Mouse (Mus musculus): Measurements from ENCODE around the gene Fgfr2. TPM values are rescaled to one million over a fixed set of nuclear protein-coding genes. Genes with fewer than 3 reads are reported as not detected.

Fgfr2 gene
- total RNA-seq, 1 experiment = 37.5 TPM

- TF ChIP-seq CHD2 (IDR thresholded peaks at IDR 0.05; ENCODE audit: low read depth, low read length) (no peak), ZC3H11A (IDR thresholded peaks at IDR 0.05; ENCODE audit: borderline replicate concordance, low read depth, low read length) (no peak), ZNF384 (IDR thresholded peaks at IDR 0.05; ENCODE audit: low read depth, low read length) (no peak)
- in situ Hi-C loops (cut with MboI; ENCODE audit: low sequenced_read_pairs in 2 of 2, unreplicated experiment in 2 of 2) = no loop called here
- H3K27ac ChIP-seq (ENCODE audit: insufficient read depth, low read depth, low read length, poor library complexity, severe bottlenecking) = no peak overlapping the region
- no peaks in the 10 kb centered on the region for H3K36me3 ChIP-seq (ENCODE audit: control insufficient read depth, insufficient read depth, low read length, poor library complexity, severe bottlenecking)
- no peak overlapping the region for H3K9ac ChIP-seq (ENCODE audit: insufficient read depth, low read depth, low read length, poor library complexity, severe bottlenecking)
- no peak overlapping the region for H3K4me3 ChIP-seq (ENCODE audit: insufficient read depth in 1 of 2, low read depth in 1 of 2, low read length in 2 of 2, poor library complexity in 1 of 2, severe bottlenecking in 1 of 2)
- no peaks in the 10 kb centered on the region for H3K9me3 ChIP-seq (ENCODE audit: control insufficient read depth, insufficient read depth, low read depth, low read length)
- DNase-seq (ENCODE audit: low read depth, low spot score) = no peak
- no peaks in the 10 kb centered on the region for H3K4me1 ChIP-seq (ENCODE audit: control insufficient read depth in 2 of 2, insufficient read depth in 2 of 2, low read length in 2 of 2, poor library complexity in 1 of 2)
Observed at GRCm38 (mm10) chr7:130153363-130153969, 2969.7 kb downstream of the Fgfr2 start.

- no peak for TF ChIP-seq MAFK (IDR thresholded peaks at IDR 0.05; ENCODE audit: insufficient read depth, low read depth, low read length)
- no peak for TF ChIP-seq ZNF384 (IDR thresholded peaks at IDR 0.05; ENCODE audit: low read depth, low read length)
- no peak for TF ChIP-seq CHD2 (IDR thresholded peaks at IDR 0.05; ENCODE audit: low read depth, low read length)
- H3K27ac ChIP-seq (ENCODE audit: insufficient read depth, low read depth, low read length, poor library complexity, severe bottlenecking) = no peak overlapping the region
Observed at GRCm38 (mm10) chr7:130148906-130149305, 2974.2 kb downstream of the Fgfr2 start.

GRCm38 (mm10) chr7:130147230-130147629 is 2975.9 kb downstream of the Fgfr2 start:
- H3K4me3 ChIP-seq (ENCODE audit: insufficient read depth in 1 of 2, low read depth in 1 of 2, low read length in 2 of 2, poor library complexity in 1 of 2, severe bottlenecking in 1 of 2) = no peak overlapping the region
- no peaks in the 10 kb centered on the region for H3K4me1 ChIP-seq (ENCODE audit: control insufficient read depth in 2 of 2, insufficient read depth in 2 of 2, low read length in 2 of 2, poor library complexity in 1 of 2)
- no peaks in the 10 kb centered on the region for H3K9me3 ChIP-seq (ENCODE audit: control insufficient read depth, insufficient read depth, low read depth, low read length)
- in situ Hi-C loops (cut with MboI; ENCODE audit: low sequenced_read_pairs in 2 of 2, unreplicated experiment in 2 of 2) = no loop called here
- DNase-seq (ENCODE audit: low read depth, low spot score) = no peak
- H3K36me3 ChIP-seq (ENCODE audit: control insufficient read depth, insufficient read depth, low read length, poor library complexity, severe bottlenecking) = no peaks in the 10 kb centered on the region
- no peak for TF ChIP-seq MAFK (IDR thresholded peaks at IDR 0.05; ENCODE audit: insufficient read depth, low read depth, low read length)
- no peak for TF ChIP-seq ZC3H11A (IDR thresholded peaks at IDR 0.05; ENCODE audit: borderline replicate concordance, low read depth, low read length)
- TF ChIP-seq HCFC1 (IDR thresholded peaks at IDR 0.05; ENCODE audit: borderline replicate concordance, insufficient read depth, low read length) = no peak
- TF ChIP-seq CHD2 (IDR thresholded peaks at IDR 0.05; ENCODE audit: low read depth, low read length) = no peak
- TF ChIP-seq ZNF384 (IDR thresholded peaks at IDR 0.05; ENCODE audit: low read depth, low read length) = no peak
- no peak overlapping the region for H3K9ac ChIP-seq (ENCODE audit: insufficient read depth, low read depth, low read length, poor library complexity, severe bottlenecking)
- H3K27ac ChIP-seq (ENCODE audit: insufficient read depth, low read depth, low read length, poor library complexity, severe bottlenecking) = no peak overlapping the region

More at GRCm38 (mm10) chr7:130148906-130149305, 2974.2 kb downstream of the Fgfr2 start:
- no peak overlapping the region for H3K4me3 ChIP-seq (ENCODE audit: insufficient read depth in 1 of 2, low read depth in 1 of 2, low read length in 2 of 2, poor library complexity in 1 of 2, severe bottlenecking in 1 of 2)
- no peak for DNase-seq (ENCODE audit: low read depth, low spot score)
- in situ Hi-C loops (cut with MboI; ENCODE audit: low sequenced_read_pairs in 2 of 2, unreplicated experiment in 2 of 2) = no loop called here
- no peak overlapping the region for H3K9ac ChIP-seq (ENCODE audit: insufficient read depth, low read depth, low read length, poor library complexity, severe bottlenecking)
- no peaks in the 10 kb centered on the region for H3K4me1 ChIP-seq (ENCODE audit: control insufficient read depth in 2 of 2, insufficient read depth in 2 of 2, low read length in 2 of 2, poor library complexity in 1 of 2)
- no peaks in the 10 kb centered on the region for H3K9me3 ChIP-seq (ENCODE audit: control insufficient read depth, insufficient read depth, low read depth, low read length)
- no peaks in the 10 kb centered on the region for H3K36me3 ChIP-seq (ENCODE audit: control insufficient read depth, insufficient read depth, low read length, poor library complexity, severe bottlenecking)

- DNase-seq (ENCODE audit: low read depth, low spot score) = no peak
- Histone ChIP-seq H3K9ac (ENCODE audit: insufficient read depth, low read depth, low read length, poor library complexity, severe bottlenecking) (no peak overlapping the region), H3K9me3 (ENCODE audit: control insufficient read depth, insufficient read depth, low read depth, low read length) (no peaks in the 10 kb centered on the region), H3K4me1 (ENCODE audit: control insufficient read depth in 2 of 2, insufficient read depth in 2 of 2, low read length in 2 of 2, poor library complexity in 1 of 2) (no peaks in the 10 kb centered on the region), H3K27ac (ENCODE audit: insufficient read depth, low read depth, low read length, poor library complexity, severe bottlenecking) (no peak overlapping the region), H3K36me3 (ENCODE audit: control insufficient read depth, insufficient read depth, low read length, poor library complexity, severe bottlenecking) (no peaks in the 10 kb centered on the region), H3K4me3 (ENCODE audit: insufficient read depth in 1 of 2, low read depth in 1 of 2, low read length in 2 of 2, poor library complexity in 1 of 2, severe bottlenecking in 1 of 2) (no peak overlapping the region)
- no peak for TF ChIP-seq HCFC1 (IDR thresholded peaks at IDR 0.05; ENCODE audit: borderline replicate concordance, insufficient read depth, low read length)
- no peak for TF ChIP-seq CHD2 (IDR thresholded peaks at IDR 0.05; ENCODE audit: low read depth, low read length)
- no peak for TF ChIP-seq MAFK (IDR thresholded peaks at IDR 0.05; ENCODE audit: insufficient read depth, low read depth, low read length)
- TF ChIP-seq ZNF384 (IDR thresholded peaks at IDR 0.05; ENCODE audit: low read depth, low read length) = no peak
- no peak for TF ChIP-seq ZC3H11A (IDR thresholded peaks at IDR 0.05; ENCODE audit: borderline replicate concordance, low read depth, low read length)
- in situ Hi-C loops (cut with MboI; ENCODE audit: low sequenced_read_pairs in 2 of 2, unreplicated experiment in 2 of 2) = no loop called here
Observed at GRCm38 (mm10) chr7:130145211-130145610, 2977.9 kb downstream of the Fgfr2 start.

- Histone ChIP-seq H3K4me1 (ENCODE audit: control insufficient read depth in 2 of 2, insufficient read depth in 2 of 2, low read length in 2 of 2, poor library complexity in 1 of 2) (no peaks in the 10 kb centered on the region), H3K9me3 (ENCODE audit: control insufficient read depth, insufficient read depth, low read depth, low read length) (no peaks in the 10 kb centered on the region), H3K36me3 (ENCODE audit: control insufficient read depth, insufficient read depth, low read length, poor library complexity, severe bottlenecking) (no peaks in the 10 kb centered on the region), H3K4me3 (ENCODE audit: insufficient read depth in 1 of 2, low read depth in 1 of 2, low read length in 2 of 2, poor library complexity in 1 of 2, severe bottlenecking in 1 of 2) (no peak overlapping the region), H3K9ac (ENCODE audit: insufficient read depth, low read depth, low read length, poor library complexity, severe bottlenecking) (no peak overlapping the region), H3K27ac (ENCODE audit: insufficient read depth, low read depth, low read length, poor library complexity, severe bottlenecking) (no peak overlapping the region)
- DNase-seq (ENCODE audit: low read depth, low spot score) = no peak
- TF ChIP-seq ZC3H11A (IDR thresholded peaks at IDR 0.05; ENCODE audit: borderline replicate concordance, low read depth, low read length) = no peak
- TF ChIP-seq CHD2 (IDR thresholded peaks at IDR 0.05; ENCODE audit: low read depth, low read length) = no peak
- TF ChIP-seq MAFK (IDR thresholded peaks at IDR 0.05; ENCODE audit: insufficient read depth, low read depth, low read length) = no peak
- no peak for TF ChIP-seq HCFC1 (IDR thresholded peaks at IDR 0.05; ENCODE audit: borderline replicate concordance, insufficient read depth, low read length)
- no peak for TF ChIP-seq ZNF384 (IDR thresholded peaks at IDR 0.05; ENCODE audit: low read depth, low read length)
- in situ Hi-C loops (cut with MboI; ENCODE audit: low sequenced_read_pairs in 2 of 2, unreplicated experiment in 2 of 2) = no loop called here
Observed at GRCm38 (mm10) chr7:130143371-130143770, 2979.8 kb downstream of the Fgfr2 start.
